ENCODE assay signal across 8 mouse cellular contexts in genomic region chr14:45220957-45221630, GRCm38 (mm10). TPM values are rescaled to one million over a fixed set of nuclear protein-coding genes. Genes with fewer than 3 reads are reported as not detected.
DNase-seq lines count a peak whose midpoint lies in the region; ATAC-seq lines count a peak whose summit lies in the region.

No protein-coding gene starts in this region.

- peak overlapping the region; percentile 72 for H3K4me3 ChIP-seq in brown adipose tissue, adult 24 weeks (ENCODE audit: insufficient read depth, low read depth, low read length)
- H3K4me3 ChIP-seq in hindbrain, embryonic 14.5 days (replicated peaks; ENCODE audit: low read length), result peak overlapping the region; percentile 92
- H3K4me3 ChIP-seq in midbrain, embryonic 15.5 days, result peak overlapping the region; percentile 92

- 7% methylated on average over 11 of the region's 11 CpGs for WGBS in hindbrain, embryonic 14.5 days
- WGBS in midbrain, embryonic 15.5 days, result 7% methylated on average over 11 of the region's 11 CpGs

- no peak overlapping the region for H3K27ac ChIP-seq in brown adipose tissue, adult 24 weeks (replicated peaks; ENCODE audit: low read depth, low read length)
- peak overlapping the region; percentile 95 for H3K27ac ChIP-seq in hindbrain, embryonic 14.5 days
- H3K27ac ChIP-seq in midbrain, embryonic 15.5 days, result peak overlapping the region; percentile 95

- ATAC-seq in hindbrain, embryonic 14.5 days (ENCODE audit: low FRiP score), result no peak
- no peak for ATAC-seq in midbrain, embryonic 15.5 days (replicated peaks)
- ATAC-seq in megakaryocyte-erythroid progenitor cell, adult 5-6 weeks (replicated peaks; ENCODE audit: low FRiP score, low TSS enrichment, poor library complexity, severe bottlenecking), result no peak

- no peaks in the 10 kb centered on the region for H3K4me1 ChIP-seq in brown adipose tissue, adult 24 weeks (ENCODE audit: control insufficient read depth, insufficient read depth, insufficient read length, low read length)
- H3K4me1 ChIP-seq in hindbrain, embryonic 14.5 days (replicated peaks; ENCODE audit: control insufficient read depth, insufficient read depth, low read length), result peaks cover 25% of the 10 kb centered on the region; the same call in 1 of the 2 replicates
- H3K4me1 ChIP-seq in midbrain, embryonic 15.5 days, result peaks cover 24% of the 10 kb centered on the region

- H3K4me2 ChIP-seq in hindbrain, embryonic 14.5 days (replicated peaks), result peak overlapping the region; percentile 53
- peak overlapping the region; percentile 54 for H3K4me2 ChIP-seq in midbrain, embryonic 15.5 days

- H3K27me3 ChIP-seq in hindbrain, embryonic 14.5 days (ENCODE audit: control insufficient read depth, insufficient read depth, low read length), result no peaks in the 10 kb centered on the region
- no peaks in the 10 kb centered on the region for H3K27me3 ChIP-seq in midbrain, embryonic 15.5 days (replicated peaks)

- H3K36me3 ChIP-seq in hindbrain, embryonic 14.5 days (replicated peaks; ENCODE audit: control insufficient read depth, insufficient read depth), result no peaks in the 10 kb centered on the region
- H3K36me3 ChIP-seq in midbrain, embryonic 15.5 days (replicated peaks), result no peaks in the 10 kb centered on the region

- H3K9ac ChIP-seq in hindbrain, embryonic 14.5 days, result peak overlapping the region; percentile 94
- peak overlapping the region; percentile 97 for H3K9ac ChIP-seq in midbrain, embryonic 15.5 days

- peak; percentile 43 for DNase-seq in layer of hippocampus, adult 9-10 months (ENCODE audit: low spot score)
- no peak for DNase-seq in layer of hippocampus, postnatal 14 days (ENCODE audit: low spot score in 2 of 2)
- DNase-seq in hindbrain, embryonic 14.5 days (ENCODE audit: low spot score), result peak; percentile 69
- no peak for DNase-seq in cerebellum, postnatal 4 days (ENCODE audit: low spot score in 2 of 2)
- no peak for DNase-seq in layer of hippocampus, adult 18-20 months (ENCODE audit: low spot score in 2 of 2)

- H3K9me3 ChIP-seq in hindbrain, embryonic 14.5 days (ENCODE audit: control insufficient read depth, low read length), result no peaks in the 10 kb centered on the region
- H3K9me3 ChIP-seq in midbrain, embryonic 15.5 days, result no peaks in the 10 kb centered on the region

RNA-seq across cellular contexts. Expression of gene Txndc16, which starts 1.0 kb away (rescaled TPM):
- total RNA-seq in layer of hippocampus, postnatal 14 days (2021), result 10 to 100 TPM; 67.3 to 68.1 TPM
- 5.5 and 7.3 TPM in 2 replicates for polyA plus RNA-seq in brown adipose tissue, adult 24 weeks (2012; ENCODE audit: insufficient read depth, insufficient read length, missing spikeins)
- polyA plus RNA-seq in hindbrain, embryonic 14.5 days (2014; fragmentation: Nextera tagmentation; extraction: Ambion mirVana), result 41.1 and 45.6 TPM in 2 replicates
- 32.4 and 34.0 TPM in 2 replicates for polyA plus RNA-seq in midbrain, embryonic 15.5 days (2015; fragmentation: Nextera tagmentation; extraction: Ambion mirVana)
- total RNA-seq in layer of hippocampus, adult 18-20 months (2021), result 10 to 100 TPM; 61.0 to 64.7 TPM
- 1.4 and 2.4 TPM in 2 replicates for total RNA-seq in megakaryocyte-erythroid progenitor cell, adult 5-6 weeks (2014; fragmentation: Nextera tagmentation)
- 3.4 and 4.0 TPM in 2 replicates for total RNA-seq in megakaryocyte-erythroid progenitor cell, adult 5-6 weeks (2017)

RNA-seq across cellular contexts. Expression of gene Gpr137c, which starts 1.6 kb away (rescaled TPM):
- 10 to 100 TPM; 24.1 to 28.0 TPM for total RNA-seq in layer of hippocampus, postnatal 14 days (2021)
- 0.71 TPM in 1 of 2 replicates, not detected in the other for polyA plus RNA-seq in brown adipose tissue, adult 24 weeks (2012; ENCODE audit: insufficient read depth, insufficient read length, missing spikeins)
- 18.8 and 19.7 TPM in 2 replicates for polyA plus RNA-seq in hindbrain, embryonic 14.5 days (2014; fragmentation: Nextera tagmentation; extraction: Ambion mirVana)
- polyA plus RNA-seq in midbrain, embryonic 15.5 days (2015; fragmentation: Nextera tagmentation; extraction: Ambion mirVana), result 15.9 and 18.1 TPM in 2 replicates
- 10 to 100 TPM; 20.9 to 21.3 TPM for total RNA-seq in layer of hippocampus, adult 18-20 months (2021)
- total RNA-seq in megakaryocyte-erythroid progenitor cell, adult 5-6 weeks (2014; fragmentation: Nextera tagmentation), result 0.67 and 0.90 TPM in 2 replicates
- total RNA-seq in megakaryocyte-erythroid progenitor cell, adult 5-6 weeks (2017), result 0.50 and 2.8 TPM in 2 replicates

Comparison
In these comparisons a context has a peak if more than half of its experiments do, and no peak if none do; other contexts are left out.
1. DNase-seq: peak in layer of hippocampus, adult 9-10 months (single experiment) and hindbrain, embryonic 14.5 days (single experiment); none in layer of hippocampus, postnatal 14 days (0 of 2), cerebellum, postnatal 4 days (0 of 2) and layer of hippocampus, adult 18-20 months (0 of 2).
2. RNA of gene Txndc16, which starts 1.0 kb away (total RNA-seq): 67.3 to 68.1 TPM in layer of hippocampus, postnatal 14 days and 61.0 to 64.7 TPM in layer of hippocampus, adult 18-20 months; 1.4 to 4.0 TPM in megakaryocyte-erythroid progenitor cell, adult 5-6 weeks; every median in the first group is over 10 times any median in the second.
3. RNA of gene Gpr137c, which starts 1.6 kb away (total RNA-seq): 24.1 to 28.0 TPM in layer of hippocampus, postnatal 14 days and 20.9 to 21.3 TPM in layer of hippocampus, adult 18-20 months; 0.50 to 2.8 TPM in megakaryocyte-erythroid progenitor cell, adult 5-6 weeks; every median in the first group is over 4 times any median in the second.
4. Peak in every context shown above with its lines, with median percentiles within 50 percentile points of each other: H3K4me3 ChIP-seq.